Mouse (Mus musculus): ENCODE measurements around the gene Gng12.

- TF ChIP-seq GATA1 (IDR thresholded peaks at IDR 0.05; ENCODE audit: low read length), result no peak
- no peak for TF ChIP-seq TAL1 (IDR thresholded peaks at IDR 0.05; ENCODE audit: low read length)
Measured at GRCm38 (mm10) chr6:67014679-67015075, 118.5 kb downstream of the Gng12 start.

Data from erythroblast, embryonic 14.5 days (primary cell).